Mouse (Mus musculus) neural tube, embryonic 13.5 days (tissue): ENCODE measurements around the gene Dhrs3. TPM values are rescaled to one million over a fixed set of nuclear protein-coding genes. Genes with fewer than 3 reads are reported as not detected.

Source experiments
- ATAC-seq: fragments of 200-750 bp; cut with Nextera tagmentation; 2 replicates; pipeline ENCODE4 v1.8.0; 2017; ENCODE audit warnings: low read depth, mild to moderate bottlenecking, moderate TSS enrichment, moderate library complexity
- H3K27ac ChIP-seq: fragments of 300-500 bp; sonication (generic); replicated peaks from 2 replicates; pipeline ENCODE4 v1.5.1; 2015; ENCODE audit warnings: moderate library complexity, mild to moderate bottlenecking, inconsistent platforms
- H3K27me3 ChIP-seq: fragments of 300-500 bp; sonication (generic); 2 replicates; pipeline ENCODE4 v1.6.1; 2015; ENCODE audit warnings: mild to moderate bottlenecking, inconsistent platforms
- H3K36me3 ChIP-seq: fragments of 300-500 bp; sonication (generic); 2 replicates; pipeline ENCODE4 v1.6.1; 2015; ENCODE audit warnings: mild to moderate bottlenecking, inconsistent platforms
- H3K4me1 ChIP-seq: fragments of 300-500 bp; sonication (generic); replicated peaks from 2 replicates; pipeline ENCODE4 v1.6.1; 2015; ENCODE audit warnings: inconsistent platforms
- H3K4me2 ChIP-seq: fragments of 300-500 bp; sonication (generic); 2 replicates; pipeline ENCODE4 v1.6.1; 2015; ENCODE audit warnings: inconsistent platforms, mild to moderate bottlenecking, moderate library complexity
- H3K4me3 ChIP-seq: fragments of 300-500 bp; sonication (generic); 2 replicates; pipeline ENCODE4 v1.5.1; 2015; ENCODE audit warnings: mild to moderate bottlenecking, inconsistent platforms
- H3K9ac ChIP-seq: fragments of 300-500 bp; sonication (generic); 2 replicates; pipeline ENCODE4 v1.6.1; 2015; ENCODE audit warnings: moderate library complexity, mild to moderate bottlenecking, inconsistent platforms
- H3K9me3 ChIP-seq: fragments of 300-500 bp; sonication (generic); 2 replicates; pipeline ENCODE4 v1.6.1; 2016; ENCODE audit warnings: inconsistent platforms
- WGBS: fragments of 180-500 bp; shearing (Covaris S2); methylation state at CpG from one replicate; pipeline ENCODE4 v1.1.7; 2015; 5-methylcytosine and 5-hydroxymethylcytosine counted together
- polyA plus RNA-seq: library from polyadenylated mRNA; unstranded; fragments of >200 nt; fragmentation: Nextera tagmentation; extraction: Ambion mirVana; gene quantifications from 2 replicates; pipeline ENCODE4 v1.2.1, GENCODE M21; 2015

The Dhrs3 gene
- polyA plus RNA-seq, 1 experiment from 2014 or later: 45.8 TPM

DNA sequence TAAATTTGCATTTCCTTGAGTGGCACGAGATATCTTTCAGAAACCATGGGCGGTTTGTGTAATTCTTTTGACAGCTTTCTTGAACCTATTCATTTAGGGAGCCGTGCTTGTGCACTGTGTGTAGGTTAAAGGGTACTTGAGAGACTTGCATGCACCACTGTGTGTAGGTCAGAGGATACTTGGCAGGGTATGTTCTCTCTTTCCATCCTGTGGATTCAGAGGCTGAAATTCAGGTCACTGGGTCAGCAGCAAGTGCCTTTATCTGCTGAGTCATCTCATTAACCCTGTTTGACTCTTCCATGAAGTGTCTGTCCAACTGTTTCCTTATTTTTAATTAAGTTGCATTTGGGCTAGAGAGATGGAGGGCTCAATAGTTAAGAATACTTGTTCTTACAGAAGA is 69.1 kb downstream of the Dhrs3 start:
- WGBS: 91% methylated on average over 3 of the region's 3 CpGs
- no peak for ATAC-seq
- Histone ChIP-seq H3K4me3 (no peak overlapping the region), H3K4me2 (no peak overlapping the region), H3K27ac (no peak overlapping the region), H3K4me1 (0 out of 2 replicates have a peak, but pooled peaks cover 3% of the 10 kb centered on the region), H3K27me3 (no peaks in the 10 kb centered on the region), H3K9me3 (no peaks in the 10 kb centered on the region), H3K9ac (no peak overlapping the region), H3K36me3 (no peaks in the 10 kb centered on the region)

DNA sequence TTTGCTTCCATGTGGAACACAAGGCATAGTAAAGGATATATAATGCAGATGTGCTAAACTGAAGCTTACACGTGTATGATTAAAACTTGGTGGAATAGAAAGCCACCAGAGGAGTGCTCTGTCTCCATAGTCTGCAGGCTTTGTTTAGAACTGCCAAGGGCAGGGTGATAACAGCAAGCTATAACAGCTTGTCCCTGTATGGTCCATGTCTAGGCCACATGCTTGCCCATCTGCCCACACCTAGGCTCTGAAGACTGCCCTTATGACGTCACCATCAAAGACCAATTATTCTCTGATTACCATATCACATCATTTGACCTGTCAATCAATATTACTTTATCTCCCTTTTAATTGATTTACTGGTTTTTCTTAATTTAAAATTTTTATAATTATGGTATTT is 72.6 kb downstream of the Dhrs3 start:
- no peak overlapping the region for H3K4me2 ChIP-seq
- H3K27ac ChIP-seq: no peak overlapping the region
- H3K9me3 ChIP-seq: no peaks in the 10 kb centered on the region
- 93% methylated on average over 2 of the region's 2 CpGs for WGBS
- H3K9ac ChIP-seq: no peak overlapping the region
- ATAC-seq: no peak
- H3K27me3 ChIP-seq: no peaks in the 10 kb centered on the region
- H3K4me1 ChIP-seq: 0 out of 2 replicates have a peak, but pooled peaks cover 3% of the 10 kb centered on the region
- H3K4me3 ChIP-seq: no peak overlapping the region
- 0 out of 2 replicates have a peak, but pooled peaks cover 6% of the 10 kb centered on the region for H3K36me3 ChIP-seq

- H3K27ac ChIP-seq: no peak overlapping the region
- no peaks in the 10 kb centered on the region for H3K9me3 ChIP-seq
- H3K36me3 ChIP-seq: 0 out of 2 replicates have a peak, but pooled peaks cover 12% of the 10 kb centered on the region
- WGBS: 96% methylated on average over 3 of the region's 3 CpGs
- H3K27me3 ChIP-seq: no peaks in the 10 kb centered on the region
- no peak for ATAC-seq
- H3K4me3 ChIP-seq: no peak overlapping the region
- H3K4me2 ChIP-seq: no peak overlapping the region
- no peaks in the 10 kb centered on the region for H3K4me1 ChIP-seq
- H3K9ac ChIP-seq: no peak overlapping the region
Observed at GRCm38 (mm10) chr4:144968371-144968770, 75.7 kb downstream of the Dhrs3 start.

GRCm38 (mm10) chr4:144969030-144969429 is 76.4 kb downstream of the Dhrs3 start:
- no peak for ATAC-seq
- no peak overlapping the region for H3K9ac ChIP-seq
- 65% methylated on average over 6 of the region's 6 CpGs for WGBS
- no peaks in the 10 kb centered on the region for H3K4me1 ChIP-seq
- no peak overlapping the region for H3K4me3 ChIP-seq
- H3K4me2 ChIP-seq: no peak overlapping the region
- 0 out of 2 replicates have a peak, but pooled peaks cover 12% of the 10 kb centered on the region for H3K36me3 ChIP-seq
- H3K27me3 ChIP-seq: no peaks in the 10 kb centered on the region
- H3K9me3 ChIP-seq: no peaks in the 10 kb centered on the region
- no peak overlapping the region for H3K27ac ChIP-seq

DNA sequence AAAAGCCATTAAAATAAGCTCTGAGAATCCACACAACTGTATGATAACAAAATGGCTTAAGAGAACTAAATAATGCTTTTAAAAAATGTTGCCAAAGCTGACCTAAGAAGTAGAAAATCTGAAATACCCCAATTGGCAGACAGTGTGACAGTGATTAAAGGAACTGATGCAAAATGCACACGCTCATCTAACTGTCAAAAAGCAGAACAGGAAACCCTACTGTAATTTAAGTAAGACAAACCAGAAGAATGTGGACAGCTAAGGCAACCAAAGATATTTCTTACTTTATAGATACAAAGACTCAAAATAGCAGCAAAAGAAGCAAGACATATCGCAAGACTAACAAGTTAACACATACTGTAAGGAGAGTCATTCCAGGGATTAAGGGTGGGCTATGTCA is 78.4 kb downstream of the Dhrs3 start:
- no peak overlapping the region for H3K9ac ChIP-seq
- H3K27ac ChIP-seq: no peak overlapping the region
- H3K27me3 ChIP-seq: no peaks in the 10 kb centered on the region
- no peak for ATAC-seq
- H3K36me3 ChIP-seq: peaks cover 23% of the 10 kb centered on the region
- H3K4me1 ChIP-seq: peaks cover 6% of the 10 kb centered on the region; the same call in 1 of the 2 replicates
- 91% methylated on average over 2 of the region's 2 CpGs for WGBS
- no peak overlapping the region for H3K4me2 ChIP-seq
- H3K4me3 ChIP-seq: no peak overlapping the region
- no peaks in the 10 kb centered on the region for H3K9me3 ChIP-seq

DNA sequence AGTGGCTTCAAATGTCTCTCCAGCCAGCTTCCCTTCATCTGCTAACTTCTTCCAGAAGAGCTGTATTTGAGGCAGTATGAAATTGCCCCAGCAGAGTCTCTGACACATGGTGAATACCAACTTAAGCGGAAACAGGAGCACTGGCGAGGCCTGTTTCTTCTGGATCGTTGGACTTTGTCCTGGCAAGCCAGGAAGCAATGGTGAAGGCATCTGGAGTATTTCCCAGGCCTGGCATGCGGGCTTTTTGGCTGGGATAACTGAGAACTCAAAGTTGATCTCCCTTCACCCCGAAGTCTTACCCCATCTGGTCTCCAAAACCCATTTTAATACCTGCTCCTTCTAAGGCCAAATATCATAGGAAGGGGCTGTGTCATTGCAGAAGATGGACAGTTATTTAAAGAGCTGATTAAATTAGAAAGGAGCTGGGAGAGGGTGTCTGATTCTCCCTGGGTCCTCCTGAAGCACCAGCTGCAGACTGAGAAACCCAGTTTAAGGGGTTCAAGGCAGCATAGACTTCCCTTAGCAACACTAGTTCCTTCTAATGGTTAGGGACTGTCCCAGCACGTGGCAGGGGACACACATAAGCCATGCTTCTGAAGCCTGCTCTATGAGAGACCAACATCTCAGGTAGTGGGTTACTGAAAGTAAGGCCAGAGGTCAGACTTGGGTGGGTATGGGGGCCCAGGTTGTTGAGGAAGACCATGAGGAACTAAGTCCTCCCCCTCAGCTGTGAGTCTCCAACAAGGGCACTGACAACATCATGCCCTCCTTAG is 80.5 kb downstream of the Dhrs3 start:
- Histone ChIP-seq H3K27ac (no peak overlapping the region), H3K27me3 (no peaks in the 10 kb centered on the region), H3K4me1 (peaks cover 6% of the 10 kb centered on the region; the same call in 1 of the 2 replicates), H3K4me2 (no peak overlapping the region), H3K9ac (no peak overlapping the region), H3K9me3 (no peaks in the 10 kb centered on the region), H3K36me3 (peaks cover 30% of the 10 kb centered on the region), H3K4me3 (no peak overlapping the region)
- ATAC-seq: no peak
- WGBS: 83% methylated on average over 6 of the region's 6 CpGs

DNA sequence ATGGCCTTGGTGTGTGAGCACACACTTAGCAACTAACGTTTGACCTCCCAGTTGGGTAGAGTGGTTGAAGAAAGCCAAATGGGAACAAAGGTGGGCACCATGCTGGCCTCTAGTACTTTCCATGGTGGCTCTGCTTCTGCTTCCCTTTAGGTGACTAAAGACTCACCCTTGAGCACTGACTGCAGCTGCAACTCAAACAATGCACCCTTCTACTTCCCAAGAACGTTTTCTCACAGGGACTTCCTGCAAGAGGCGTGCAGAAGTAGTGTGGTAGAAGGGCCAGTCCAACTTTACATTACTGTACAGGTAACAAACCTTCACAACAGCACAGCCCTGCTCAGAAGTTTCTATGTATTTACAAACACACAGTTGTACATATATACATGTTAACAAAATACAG is 81.8 kb downstream of the Dhrs3 start:
- H3K4me2 ChIP-seq: no peak overlapping the region
- H3K4me3 ChIP-seq: no peak overlapping the region
- no peak overlapping the region for H3K27ac ChIP-seq
- H3K9me3 ChIP-seq: no peaks in the 10 kb centered on the region
- WGBS: 84% methylated on average over 3 of the region's 3 CpGs
- ATAC-seq: no peak
- peaks cover 30% of the 10 kb centered on the region for H3K36me3 ChIP-seq
- H3K27me3 ChIP-seq: no peaks in the 10 kb centered on the region
- H3K4me1 ChIP-seq: peaks cover 6% of the 10 kb centered on the region; the same call in 1 of the 2 replicates
- H3K9ac ChIP-seq: no peak overlapping the region

DNA sequence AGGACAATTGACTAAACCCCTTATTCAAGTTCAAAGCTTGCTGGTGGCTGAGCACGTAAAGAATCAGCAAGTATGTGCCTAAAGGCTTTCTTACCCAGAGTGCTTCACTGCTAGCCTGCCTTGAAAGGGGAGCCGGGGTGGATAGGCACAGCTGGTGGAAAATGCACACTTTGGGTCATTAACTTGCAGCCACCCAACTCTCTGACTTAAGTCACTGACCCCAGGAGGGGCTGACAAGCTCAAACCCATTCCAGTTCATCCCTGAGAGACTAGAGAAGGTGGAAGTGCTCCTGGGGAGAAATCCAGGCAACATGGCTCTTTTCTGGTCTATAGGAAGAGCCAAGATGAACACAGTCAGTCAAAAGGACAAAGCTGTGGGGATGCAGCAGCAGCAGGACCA is 82.9 kb downstream of the Dhrs3 start:
- Histone ChIP-seq H3K4me1 (peaks cover 6% of the 10 kb centered on the region; the same call in 1 of the 2 replicates), H3K4me2 (no peak overlapping the region), H3K9ac (no peak overlapping the region), H3K27ac (no peak overlapping the region), H3K27me3 (no peaks in the 10 kb centered on the region), H3K4me3 (no peak overlapping the region), H3K36me3 (peaks cover 24% of the 10 kb centered on the region), H3K9me3 (no peaks in the 10 kb centered on the region)
- ATAC-seq: no peak
- WGBS: 38% methylated on average over 2 of the region's 2 CpGs

- no peak for ATAC-seq
- Histone ChIP-seq H3K4me1 (peaks cover 6% of the 10 kb centered on the region; the same call in 1 of the 2 replicates), H3K4me3 (no peak overlapping the region), H3K9me3 (no peaks in the 10 kb centered on the region), H3K9ac (no peak overlapping the region), H3K27ac (no peak overlapping the region), H3K4me2 (no peak overlapping the region), H3K27me3 (no peaks in the 10 kb centered on the region), H3K36me3 (peaks cover 22% of the 10 kb centered on the region)
- WGBS: 73% methylated on average over 1 of the region's 1 CpGs
Observed at GRCm38 (mm10) chr4:144977057-144977456, 84.4 kb downstream of the Dhrs3 start.

Other genes with a start within 250 kb of the Dhrs3 start
- not detected in 2 replicates for gene Gm436, start 206.5 kb upstream of the Dhrs3 start, polyA plus RNA-seq
- not detected in 2 replicates for gene Gm13178, start 171.4 kb upstream of the Dhrs3 start, polyA plus RNA-seq
- not detected in 2 replicates for gene Gm438, start 106.2 kb upstream of the Dhrs3 start, polyA plus RNA-seq